Comparison of ENCODE assay signal across 9 mouse cellular contexts in the genomic region with DNA sequence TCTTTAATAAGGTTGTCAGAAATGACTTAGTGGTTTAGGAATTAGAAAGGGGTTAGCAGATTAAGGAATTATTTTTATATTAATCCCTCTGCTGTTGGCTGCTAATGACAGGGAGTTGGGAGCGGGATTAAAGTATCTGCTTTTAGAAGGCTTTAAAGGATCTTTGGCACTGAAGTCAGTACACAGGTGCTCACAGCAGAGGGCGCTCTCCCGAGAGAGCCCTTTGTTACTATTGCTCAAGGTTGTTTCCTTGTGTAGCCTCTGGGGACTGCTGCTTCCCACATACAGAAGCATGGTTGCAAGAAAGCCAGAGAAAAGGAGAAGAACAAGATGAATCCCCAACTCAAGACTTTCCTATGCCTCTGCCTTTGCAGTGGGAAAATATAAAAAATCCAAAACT. TPM values are rescaled to one million over a fixed set of nuclear protein-coding genes. Genes with fewer than 3 reads are reported as not detected.
DNase-seq lines count a peak whose midpoint lies in the region; ATAC-seq and TF ChIP-seq lines count a peak whose summit lies in the region.
"Had no signal": no experiment of that assay in that cellular context is flagged by ENCODE, and none has a peak within 500 bp of the region (broad histone marks: within the 10 kb centered on the region; RNA-seq: fewer than 3 reads in every experiment).

No protein-coding gene starts in this region.

- CTCF ChIA-PET in Patski (lab: Charles Lee), result interaction anchor here (1.1 to 1.4 kb wide), 3 partner anchors 10 to 158 kb away, joined by 3 to 4 read pairs (median 3); no protein-coding TSS in a partner anchor

- 24% methylated on average over 3 of the region's 3 CpGs for WGBS in midbrain, embryonic 10.5 days
- 19% methylated on average over 3 of the region's 3 CpGs for WGBS in midbrain, embryonic 13.5 days

- H3K4me1 ChIP-seq in midbrain, embryonic 10.5 days, result peaks cover 13% of the 10 kb centered on the region
- H3K4me1 ChIP-seq in midbrain, embryonic 13.5 days (replicated peaks), result peaks cover 15% of the 10 kb centered on the region
- H3K4me1 ChIP-seq: embryonic facial prominence, embryonic 12.5 days had no signal

- POLR2A ChIA-PET in Patski (lab: Charles Lee), result no interaction called here

- H3K36me3 ChIP-seq in midbrain, embryonic 10.5 days, result peaks cover 50% of the 10 kb centered on the region
- peaks cover 21% of the 10 kb centered on the region for H3K36me3 ChIP-seq in midbrain, embryonic 13.5 days

- H3K4me3 ChIP-seq in midbrain, embryonic 10.5 days, result no peak overlapping the region
- no peak overlapping the region for H3K4me3 ChIP-seq in midbrain, embryonic 13.5 days (replicated peaks)
- H3K4me3 ChIP-seq: embryonic facial prominence, embryonic 12.5 days had no signal

- H3K9ac ChIP-seq in midbrain, embryonic 13.5 days (replicated peaks), result no peak overlapping the region
- H3K9ac ChIP-seq: embryonic facial prominence, embryonic 12.5 days had no signal

- no peak overlapping the region for H3K27ac ChIP-seq in midbrain, embryonic 10.5 days (replicated peaks)
- no peak overlapping the region for H3K27ac ChIP-seq in midbrain, embryonic 13.5 days
- H3K27ac ChIP-seq: embryonic facial prominence, embryonic 12.5 days had no signal

- in situ Hi-C loops in Patski (cut with MboI; ENCODE audit: low pct_unique_long_range_greater_than_20kb), result loop anchor here (25.0 kb wide), 1 partner anchor 777 kb away; no protein-coding TSS in a partner anchor

- peak; percentile 81 for ATAC-seq in frontal cortex, adult (ENCODE audit: low TSS enrichment)
- ATAC-seq in midbrain, embryonic 13.5 days, result no peak
- peak; percentile 84 for ATAC-seq in Patski
- peak; percentile 96 for ATAC-seq in megakaryocyte progenitor cell, adult 5-6 weeks (replicated peaks; ENCODE audit: poor library complexity)

- H3K27me3 ChIP-seq in midbrain, embryonic 10.5 days (ENCODE audit: low read depth, poor library complexity, severe bottlenecking), result no peaks in the 10 kb centered on the region
- no peaks in the 10 kb centered on the region for H3K27me3 ChIP-seq in midbrain, embryonic 13.5 days
- H3K27me3 ChIP-seq in Patski, result no peaks in the 10 kb centered on the region
- H3K27me3 ChIP-seq: embryonic facial prominence, embryonic 12.5 days had no signal

- H3K9me3 ChIP-seq in midbrain, embryonic 10.5 days (replicated peaks), result peaks cover 5% of the 10 kb centered on the region; the same call in 1 of the 2 replicates
- H3K9me3 ChIP-seq in midbrain, embryonic 13.5 days, result no peaks in the 10 kb centered on the region

- H3K4me2 ChIP-seq in midbrain, embryonic 13.5 days (replicated peaks), result no peak overlapping the region
- H3K4me2 ChIP-seq: embryonic facial prominence, embryonic 12.5 days had no signal

- peak; percentile 91 for TF ChIP-seq CTCF in Patski (IDR thresholded peaks at IDR 0.05)

- no peak for DNase-seq in frontal cortex, postnatal 36 days (ENCODE audit: low spot score in 2 of 2)
- peak; percentile 58 for DNase-seq in midbrain, embryonic 10.5 days (ENCODE audit: low spot score)
- no peak for DNase-seq in Patski (ENCODE audit: low read depth, low spot score)
- peak; percentile 42 for DNase-seq in embryo, embryonic 9.5 days (ENCODE audit: extremely low spot score)
- no peak for DNase-seq in frontal cortex, postnatal 14 days (ENCODE audit: low spot score in 2 of 2)

RNA-seq across cellular contexts. Expression of a gene that starts 6.8 kb away (rescaled TPM):
- 69.1 and 71.5 TPM in 2 replicates for polyA plus RNA-seq in midbrain, embryonic 10.5 days (2016; fragmentation: Nextera tagmentation; extraction: Ambion mirVana)
- 63.2 and 73.6 TPM in 2 replicates for polyA plus RNA-seq in midbrain, embryonic 13.5 days (2015; fragmentation: Nextera tagmentation; extraction: Ambion mirVana)
- 105 TPM for polyA plus RNA-seq in Patski (2021)
- 48.5 and 52.6 TPM in 2 replicates for total RNA-seq in megakaryocyte progenitor cell, adult 5-6 weeks (2015)
- 22.2 and 22.9 TPM in 2 replicates for total RNA-seq in megakaryocyte progenitor cell, adult 5-6 weeks (2017)

Comparison
In these comparisons a context has a peak if more than half of its experiments do, and no peak if none do; other contexts are left out.
1. DNase-seq: peak in midbrain, embryonic 10.5 days (single experiment) and embryo, embryonic 9.5 days (single experiment); none in frontal cortex, postnatal 36 days (0 of 2), Patski (single experiment) and frontal cortex, postnatal 14 days (0 of 2).